ENCODE assay signal across 8 mouse cellular contexts in genomic region chr3:150610681-150611101, GRCm38 (mm10).
DNase-seq lines count a peak whose midpoint lies in the region; ATAC-seq lines count a peak whose summit lies in the region.

No protein-coding gene starts in this region.

- H3K9me3 ChIP-seq in neural tube, embryonic 15.5 days (replicated peaks) = no peaks in the 10 kb centered on the region

- WGBS in neural tube, embryonic 15.5 days = 79% methylated on average over 15 of the region's 15 CpGs

- no peaks in the 10 kb centered on the region for H3K27me3 ChIP-seq in neural tube, embryonic 15.5 days (replicated peaks)

- H3K4me1 ChIP-seq in neural tube, embryonic 15.5 days = no peaks in the 10 kb centered on the region

- H3K27ac ChIP-seq in neural tube, embryonic 15.5 days (replicated peaks) = peak overlapping the region; percentile 14

- ATAC-seq in neural tube, embryonic 15.5 days (ENCODE audit: low FRiP score) = no peak
- ATAC-seq in CD4-positive, CD25-positive, alpha-beta regulatory T cell, adult 4 months = no peak

- peak; percentile 63 for DNase-seq in adrenal gland, postnatal 10 days
- no peak for DNase-seq in adrenal gland, adult 18-20 months (ENCODE audit: low spot score in 2 of 2)
- peak; percentile 10 for DNase-seq in cerebellum, adult 11 months
- DNase-seq in frontal cortex, postnatal 14 days (ENCODE audit: low spot score in 2 of 2) = peak; percentile 31 to 44
- peak; percentile 82 for DNase-seq in heart, postnatal 4 days
- DNase-seq in left cerebral cortex, postnatal 4 days = peak; percentile 89

- intact Hi-C loops in left cerebral cortex, postnatal 4 days (cut with DNase I) = no loop called here

- no peak overlapping the region for H3K4me3 ChIP-seq in neural tube, embryonic 15.5 days (replicated peaks)

- no peaks in the 10 kb centered on the region for H3K36me3 ChIP-seq in neural tube, embryonic 15.5 days

- H3K9ac ChIP-seq in neural tube, embryonic 15.5 days (replicated peaks) = no peak overlapping the region

- no peak overlapping the region for H3K4me2 ChIP-seq in neural tube, embryonic 15.5 days

Comparison
In these comparisons a context has a peak if more than half of its experiments do, and no peak if none do; other contexts are left out.
1. DNase-seq: peak in adrenal gland, postnatal 10 days (single experiment), cerebellum, adult 11 months (single experiment), frontal cortex, postnatal 14 days (2 of 2), heart, postnatal 4 days (single experiment) and left cerebral cortex, postnatal 4 days (single experiment); none in adrenal gland, adult 18-20 months (0 of 2).